Mouse (Mus musculus) cerebellum, adult 18-20 months (tissue): Measurements from ENCODE around the gene Pspc1.

Source experiments
- DNase-seq, 2 experiments: peaks; one replicate each; pipeline ENCODE4 v3.0.0; 2021

Pspc1 gene

GRCm38 (mm10) chr14:56695495-56695894 lies 82.6 kb downstream of the Pspc1 start:
- DNase-seq = no peak

GRCm38 (mm10) chr14:56689766-56690165 lies 88.3 kb downstream of the Pspc1 start:
- DNase-seq = no peak

- no peak for DNase-seq
Observed at GRCm38 (mm10) chr14:56689116-56689515, 89.0 kb downstream of the Pspc1 start.

- no peak for DNase-seq
Observed at GRCm38 (mm10) chr14:56685426-56685825, 92.7 kb downstream of the Pspc1 start.
